ENCODE assay signal across 8 mouse cellular contexts in the genomic region with DNA sequence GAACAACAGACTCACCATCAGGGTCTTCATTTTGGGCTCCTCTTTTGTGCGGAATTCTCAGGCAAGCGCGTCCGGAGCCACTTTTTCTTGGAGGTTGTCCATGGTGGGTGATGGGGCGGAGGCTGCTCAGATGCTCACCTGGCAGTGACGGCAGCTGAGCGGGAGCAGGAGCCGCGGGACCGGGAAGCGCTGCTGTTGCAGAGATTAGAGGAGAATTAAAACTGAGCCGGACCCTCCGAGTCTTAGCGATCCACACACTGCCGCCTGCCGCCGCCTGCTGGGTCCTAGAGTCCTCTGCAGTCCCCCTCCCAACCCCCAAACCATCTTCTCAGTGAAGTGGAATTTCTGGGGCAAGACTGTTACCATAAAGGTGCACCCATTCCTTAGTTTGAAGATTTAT. TPM values are rescaled to one million over a fixed set of nuclear protein-coding genes. Genes with fewer than 3 reads are reported as not detected.
A peak's percentile ranks its signal among the peaks of the same experiment; 100 is the strongest.
DNase-seq lines count a peak whose midpoint lies in the region; ATAC-seq and TF ChIP-seq lines count a peak whose summit lies in the region.

TSS of gene St6galnac5 (minus strand) at position 259 of the 400 bp plus-strand sequence.

- peak within 1 kb of the TSS; percentile 52 for H3K4me3 ChIP-seq in lung, embryonic 16.5 days (ENCODE audit: low read length)
- peak within 1 kb of the TSS; percentile 69 for H3K4me3 ChIP-seq in embryonic facial prominence, embryonic 10.5 days
- H3K4me3 ChIP-seq in hindbrain, postnatal 0 days (ENCODE audit: low read length) = peak within 1 kb of the TSS; percentile 46
- H3K4me3 ChIP-seq in limb, embryonic 13.5 days = peak within 1 kb of the TSS; percentile 49

- H3K4me1 ChIP-seq in lung, embryonic 16.5 days (replicated peaks; ENCODE audit: control insufficient read depth, insufficient read depth, low read length) = peaks cover 14% of the 10 kb centered on the region
- H3K4me1 ChIP-seq in embryonic facial prominence, embryonic 10.5 days = peaks cover 20% of the 10 kb centered on the region
- no peaks in the 10 kb centered on the region for H3K4me1 ChIP-seq in hindbrain, postnatal 0 days (ENCODE audit: insufficient read depth, low read length)
- H3K4me1 ChIP-seq in limb, embryonic 13.5 days = peaks cover 20% of the 10 kb centered on the region

- no peaks in the 10 kb centered on the region for H3K36me3 ChIP-seq in lung, embryonic 16.5 days (ENCODE audit: control insufficient read depth, insufficient read depth, low read length)
- no peaks in the 10 kb centered on the region for H3K36me3 ChIP-seq in embryonic facial prominence, embryonic 10.5 days (replicated peaks)
- no peaks in the 10 kb centered on the region for H3K36me3 ChIP-seq in hindbrain, postnatal 0 days (ENCODE audit: insufficient read depth, low read length)
- H3K36me3 ChIP-seq in limb, embryonic 13.5 days = no peaks in the 10 kb centered on the region

- H3K4me2 ChIP-seq in lung, embryonic 16.5 days (ENCODE audit: low read depth, low read length) = peak within 1 kb of the TSS; percentile 75
- peak within 1 kb of the TSS; percentile 85 for H3K4me2 ChIP-seq in hindbrain, postnatal 0 days (ENCODE audit: low read depth, low read length)
- peak within 1 kb of the TSS; percentile 94 for H3K4me2 ChIP-seq in limb, embryonic 13.5 days (replicated peaks)

- TF ChIP-seq CTCF in hindbrain, postnatal 0 days (IDR thresholded peaks at IDR 0.05; ENCODE audit: low read depth) = peak; percentile 58

- ATAC-seq in lung, embryonic 16.5 days (ENCODE audit: low read depth) = peak; percentile 61; the same call in 1 of the 2 replicates
- ATAC-seq in hindbrain, postnatal 0 days = peak; percentile 61; the same call in 1 of the 2 replicates
- no peak for ATAC-seq in limb, embryonic 13.5 days (ENCODE audit: low FRiP score, low read depth)

- intact Hi-C loops in gastrocnemius, postnatal 14 days (cut with DNase I; ENCODE audit: low total_unique reads) = no loop called here

- peak within 1 kb of the TSS; percentile 52 for H3K9ac ChIP-seq in lung, embryonic 16.5 days (ENCODE audit: low read length)
- H3K9ac ChIP-seq in hindbrain, postnatal 0 days (replicated peaks; ENCODE audit: low read length) = peak within 1 kb of the TSS; percentile 51
- H3K9ac ChIP-seq in limb, embryonic 13.5 days = peak within 1 kb of the TSS; percentile 62

- H3K27me3 ChIP-seq in lung, embryonic 16.5 days (ENCODE audit: control insufficient read depth, insufficient read depth, low read depth, low read length) = peaks cover 23% of the 10 kb centered on the region
- peaks cover 57% of the 10 kb centered on the region for H3K27me3 ChIP-seq in embryonic facial prominence, embryonic 10.5 days (replicated peaks; ENCODE audit: low read depth, poor library complexity, severe bottlenecking)
- H3K27me3 ChIP-seq in hindbrain, postnatal 0 days (ENCODE audit: insufficient read depth, low read length) = no peaks in the 10 kb centered on the region; the same call in 1 of the 2 replicates
- H3K27me3 ChIP-seq in limb, embryonic 13.5 days = peaks cover 57% of the 10 kb centered on the region

- no peaks in the 10 kb centered on the region for H3K9me3 ChIP-seq in lung, embryonic 16.5 days (ENCODE audit: control insufficient read depth, low read length)
- H3K9me3 ChIP-seq in embryonic facial prominence, embryonic 10.5 days = no peaks in the 10 kb centered on the region
- H3K9me3 ChIP-seq in hindbrain, postnatal 0 days (ENCODE audit: low read length) = no peaks in the 10 kb centered on the region
- no peaks in the 10 kb centered on the region for H3K9me3 ChIP-seq in limb, embryonic 13.5 days

- WGBS in lung, embryonic 16.5 days = under 1% methylated on average over 17 of the region's 17 CpGs
- under 1% methylated on average over 17 of the region's 17 CpGs for WGBS in embryonic facial prominence, embryonic 10.5 days
- WGBS in hindbrain, postnatal 0 days = under 1% methylated on average over 17 of the region's 17 CpGs
- under 1% methylated on average over 17 of the region's 17 CpGs for WGBS in limb, embryonic 13.5 days

- no peak for DNase-seq in lung, postnatal 36 days
- DNase-seq in embryonic facial prominence, embryonic 10.5 days (ENCODE audit: low spot score) = peak; percentile 70
- DNase-seq in hindbrain, postnatal 0 days (ENCODE audit: low spot score) = peak; percentile 77
- DNase-seq in retina, postnatal 1 day = peak; percentile 74
- DNase-seq in ovary, postnatal 10 days (ENCODE audit: low spot score) = no peak
- DNase-seq in gastrocnemius, postnatal 14 days = no peak

- H3K27ac ChIP-seq in lung, embryonic 16.5 days (ENCODE audit: low read length) = no peak within 1 kb of the TSS
- H3K27ac ChIP-seq in embryonic facial prominence, embryonic 10.5 days (replicated peaks) = peak within 1 kb of the TSS; percentile 66
- H3K27ac ChIP-seq in hindbrain, postnatal 0 days = peak within 1 kb of the TSS; percentile 46; the same call in 1 of the 2 replicates
- no peak within 1 kb of the TSS for H3K27ac ChIP-seq in limb, embryonic 13.5 days

RNA-seq across cellular contexts. Expression of gene St6galnac5, which starts in this region (rescaled TPM):
- 0.62 and 1.1 TPM in 2 replicates for polyA plus RNA-seq in lung, embryonic 16.5 days (2015; fragmentation: Nextera tagmentation; extraction: Ambion mirVana)
- 1.4 and 2.0 TPM in 2 replicates for polyA plus RNA-seq in embryonic facial prominence, embryonic 10.5 days (2016; fragmentation: Nextera tagmentation; extraction: Ambion mirVana)
- total RNA-seq in hindbrain, postnatal 0 days (2014; rRNA removed) = 12.4 and 18.5 TPM in 2 replicates
- 12.8 and 12.9 TPM in 2 replicates for polyA plus RNA-seq in hindbrain, postnatal 0 days (2015; fragmentation: Nextera tagmentation; extraction: Ambion mirVana)
- 1.6 and 2.0 TPM in 2 replicates for polyA plus RNA-seq in limb, embryonic 13.5 days (2015; fragmentation: Nextera tagmentation; extraction: Ambion mirVana)
- total RNA-seq in gastrocnemius, postnatal 14 days (2021) = under 1 TPM; 0.04 TPM

Comparison
In these comparisons a context has a peak if more than half of its experiments do, and no peak if none do; other contexts are left out.
1. RNA of gene St6galnac5 (total RNA-seq): 12.4 to 18.5 TPM in hindbrain, postnatal 0 days; 0.04 TPM in gastrocnemius, postnatal 14 days; every median in the first group is over 10 times any median in the second.
2. H3K27ac ChIP-seq: peak in embryonic facial prominence, embryonic 10.5 days (single experiment) and hindbrain, postnatal 0 days (single experiment); none in lung, embryonic 16.5 days (single experiment) and limb, embryonic 13.5 days (single experiment).
3. DNase-seq: peak in embryonic facial prominence, embryonic 10.5 days (single experiment), hindbrain, postnatal 0 days (single experiment) and retina, postnatal 1 day (single experiment); none in lung, postnatal 36 days (single experiment), ovary, postnatal 10 days (single experiment) and gastrocnemius, postnatal 14 days (single experiment).
4. Peak in every context shown above with its lines, with median percentiles within 50 percentile points of each other: H3K4me2 ChIP-seq, H3K4me3 ChIP-seq and H3K9ac ChIP-seq.